Mouse (Mus musculus) lung, adult 2 months (tissue): Measurements from ENCODE around the gene Olfr824.
"Not testable (repeated sequence)": the region's sequence is repeated elsewhere in the genome, so short reads cannot be mapped to it uniquely, and the experiment has no call there.

Experiments used
- CTCF ChIP-seq: fragments of 200-500 bp; IDR thresholded peaks from 2 replicates; pipeline ENCODE4 v1.5.1; 2011; ENCODE audit warnings: mild to moderate bottlenecking, low read length, control low read depth; ENCODE audit not compliant: insufficient read depth
- POLR2A ChIP-seq: fragments of 200-500 bp; IDR thresholded peaks from 2 replicates; pipeline ENCODE4 v1.6.1; 2011; ENCODE audit warnings: low read depth, mild to moderate bottlenecking, control low read depth, low read length, borderline replicate concordance; ENCODE audit errors: extremely low read depth

- not testable (repeated sequence) for TF ChIP-seq CTCF, POLR2A
Observed at GRCm38 (mm10) chr10:130129900-130130299, at the start of gene Olfr824.
